Mouse (Mus musculus): ENCODE data around the gene Gm11437. TPM values are rescaled to one million over a fixed set of nuclear protein-coding genes. Genes with fewer than 3 reads are reported as not detected.

The Gm11437 gene
- 18.3 TPM for polyA plus RNA-seq (2014; fragmentation: Illumina TruSeq; extraction: RNeasy Lipid Tissue Mini Kit (QIAGEN cat#74804); ENCODE audit: low read depth, low replicate concordance)

GRCm38 (mm10) chr11:84167046-84167526 is at the start of gene Gm11437:
TSS of gene Gm11437 (minus strand) at chr11:84167476.

GRCm38 (mm10) chr11:84128943-84129798 is 38.1 kb downstream of the Gm11437 start, which contains the start of the genes Tada2a and Acaca:
TSS of gene Tada2a (minus strand) at chr11:84129600.
TSS of gene Acaca (plus strand) at chr11:84129672.

Other genes with a start within 250 kb of the Gm11437 start
- gene Ddx52, start 225.4 kb downstream of the Gm11437 start, polyA plus RNA-seq (2014; fragmentation: Illumina TruSeq; extraction: RNeasy Lipid Tissue Mini Kit (QIAGEN cat#74804); ENCODE audit: low read depth, low replicate concordance), result 27.0 TPM
- 7.0 TPM for gene Synrg, start 203.0 kb downstream of the Gm11437 start, polyA plus RNA-seq (2014; fragmentation: Illumina TruSeq; extraction: RNeasy Lipid Tissue Mini Kit (QIAGEN cat#74804); ENCODE audit: low read depth, low replicate concordance)
- not detected for gene Dusp14, start 98.2 kb downstream of the Gm11437 start, polyA plus RNA-seq (2014; fragmentation: Illumina TruSeq; extraction: RNeasy Lipid Tissue Mini Kit (QIAGEN cat#74804); ENCODE audit: low read depth, low replicate concordance)
- gene Tada2a, start 37.9 kb downstream of the Gm11437 start, polyA plus RNA-seq (2014; fragmentation: Illumina TruSeq; extraction: RNeasy Lipid Tissue Mini Kit (QIAGEN cat#74804); ENCODE audit: low read depth, low replicate concordance), result 5.0 TPM
- gene Acaca, start 37.8 kb downstream of the Gm11437 start, polyA plus RNA-seq (2014; fragmentation: Illumina TruSeq; extraction: RNeasy Lipid Tissue Mini Kit (QIAGEN cat#74804); ENCODE audit: low read depth, low replicate concordance), result 14.2 TPM